Mouse (Mus musculus): ENCODE results near the gene Man2a1. TPM values are rescaled to one million over a fixed set of nuclear protein-coding genes. Genes with fewer than 3 reads are reported as not detected.

Man2a1 gene
- 4.5 and 9.1 TPM in 2 replicates for polyA plus RNA-seq (2016; fragmentation: Nextera tagmentation; extraction: Ambion mirVana)

DNA sequence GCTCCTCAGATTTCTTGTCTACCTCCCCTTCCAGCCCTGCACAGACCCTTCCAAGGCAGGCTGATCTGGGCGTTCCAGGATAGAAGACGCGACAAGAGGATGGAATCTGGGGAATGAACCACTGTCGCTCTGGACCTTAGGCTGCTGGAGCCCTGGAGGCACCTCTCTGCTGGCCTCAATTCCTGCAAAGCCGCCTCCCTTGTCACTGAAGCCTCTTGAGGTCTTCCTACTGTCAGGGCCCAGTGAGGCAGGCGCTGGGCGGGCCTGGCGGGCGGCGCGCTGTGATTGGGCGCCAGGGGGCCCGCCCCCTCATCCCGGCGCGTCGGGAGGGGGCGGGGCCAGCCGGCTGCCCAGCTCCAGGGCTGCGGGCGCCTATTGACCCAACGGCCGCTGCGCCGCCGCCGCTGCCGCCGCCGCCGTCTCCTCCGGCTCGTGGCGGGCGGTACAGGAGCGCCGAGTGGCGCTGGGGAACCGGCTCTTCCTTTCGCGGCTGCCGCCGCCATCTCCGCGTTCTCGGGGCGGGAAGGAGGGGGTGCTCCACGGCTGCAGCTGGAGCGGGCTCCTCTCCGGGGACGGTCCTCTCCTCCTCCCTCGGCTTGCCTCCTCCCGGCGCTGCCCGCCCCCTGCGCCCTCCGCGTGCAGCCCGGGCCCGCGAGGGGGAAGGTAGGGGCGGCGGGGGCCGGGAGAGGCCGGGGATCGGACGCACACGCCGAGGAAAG lies at the start of gene Man2a1:
Gene Man2a1 (plus strand): TSS at position 365 of the 719 bp plus-strand sequence.
- Histone ChIP-seq H3K36me3 (no peaks in the 10 kb centered on the region), H3K4me3 (peak within 1 kb of the TSS; percentile 77), H3K9me3 (no peaks in the 10 kb centered on the region), H3K27me3 (ENCODE audit: insufficient read depth, poor library complexity, severe bottlenecking) (peaks cover 7% of the 10 kb centered on the region; the same call in 1 of the 2 replicates), H3K27ac (peak within 1 kb of the TSS; percentile 94), H3K4me1 (peaks cover 27% of the 10 kb centered on the region)
- WGBS: under 1% methylated on average over 57 of the region's 69 CpGs
- peak; percentile 92 for DNase-seq (ENCODE audit: low spot score)

DNA sequence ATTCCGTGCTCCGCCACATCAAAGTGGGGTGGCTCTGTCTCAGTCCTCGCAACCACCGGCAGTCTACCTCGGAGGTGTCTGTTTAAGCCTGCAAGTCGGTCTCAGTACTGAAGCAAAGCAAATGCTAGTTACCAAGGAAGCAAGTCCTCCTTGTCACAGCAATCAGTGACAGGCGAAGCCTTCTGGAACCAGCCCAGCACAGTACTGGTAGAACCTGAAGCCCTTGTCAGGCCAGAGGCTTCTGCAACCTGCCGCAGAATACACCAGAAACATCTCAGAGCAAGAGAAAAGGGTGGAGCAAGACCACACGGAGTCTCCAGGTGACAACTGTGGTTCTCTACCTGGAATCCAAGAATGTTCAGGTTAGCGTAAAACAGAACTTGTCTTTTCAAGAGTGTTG lies 47.2 kb upstream of the Man2a1 start:
- no peaks in the 10 kb centered on the region for H3K36me3 ChIP-seq
- H3K9me3 ChIP-seq: no peaks in the 10 kb centered on the region

DNA sequence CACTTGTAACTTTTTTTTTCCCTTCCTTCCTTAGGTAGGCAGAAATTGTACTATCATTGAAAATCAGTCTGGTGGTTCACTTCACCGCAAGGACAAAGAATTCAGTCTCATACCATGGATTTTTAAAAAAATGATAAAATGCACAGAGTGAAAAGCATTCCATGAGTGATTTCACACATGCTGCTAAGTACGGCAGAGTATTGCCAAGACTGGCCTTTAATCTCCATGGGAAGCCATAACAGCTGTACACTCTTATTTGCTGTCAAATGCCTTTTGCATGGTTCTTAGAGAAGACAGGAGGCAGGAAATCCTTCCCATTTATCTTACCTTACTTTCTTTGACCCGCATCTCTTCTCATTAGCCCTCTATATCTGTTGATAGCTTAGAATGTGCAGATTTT lies 45.6 kb upstream of the Man2a1 start:
- Histone ChIP-seq H3K4me3 (no peak overlapping the region), H3K27me3 (ENCODE audit: insufficient read depth, poor library complexity, severe bottlenecking) (no peaks in the 10 kb centered on the region), H3K4me1 (peaks cover 15% of the 10 kb centered on the region), H3K9me3 (no peaks in the 10 kb centered on the region), H3K36me3 (no peaks in the 10 kb centered on the region), H3K27ac (no peak overlapping the region)
- 73% methylated on average over 3 of the region's 3 CpGs for WGBS
- no peak for DNase-seq (ENCODE audit: low spot score)

More for the DNA sequence above, 47.2 kb upstream of the Man2a1 start:
- DNase-seq (ENCODE audit: low spot score): no peak
- no peak overlapping the region for H3K27ac ChIP-seq
- no peaks in the 10 kb centered on the region for H3K27me3 ChIP-seq (ENCODE audit: insufficient read depth, poor library complexity, severe bottlenecking)
- H3K4me3 ChIP-seq: no peak overlapping the region
- peaks cover 9% of the 10 kb centered on the region for H3K4me1 ChIP-seq
- WGBS: 92% methylated on average over 10 of the region's 10 CpGs

DNA sequence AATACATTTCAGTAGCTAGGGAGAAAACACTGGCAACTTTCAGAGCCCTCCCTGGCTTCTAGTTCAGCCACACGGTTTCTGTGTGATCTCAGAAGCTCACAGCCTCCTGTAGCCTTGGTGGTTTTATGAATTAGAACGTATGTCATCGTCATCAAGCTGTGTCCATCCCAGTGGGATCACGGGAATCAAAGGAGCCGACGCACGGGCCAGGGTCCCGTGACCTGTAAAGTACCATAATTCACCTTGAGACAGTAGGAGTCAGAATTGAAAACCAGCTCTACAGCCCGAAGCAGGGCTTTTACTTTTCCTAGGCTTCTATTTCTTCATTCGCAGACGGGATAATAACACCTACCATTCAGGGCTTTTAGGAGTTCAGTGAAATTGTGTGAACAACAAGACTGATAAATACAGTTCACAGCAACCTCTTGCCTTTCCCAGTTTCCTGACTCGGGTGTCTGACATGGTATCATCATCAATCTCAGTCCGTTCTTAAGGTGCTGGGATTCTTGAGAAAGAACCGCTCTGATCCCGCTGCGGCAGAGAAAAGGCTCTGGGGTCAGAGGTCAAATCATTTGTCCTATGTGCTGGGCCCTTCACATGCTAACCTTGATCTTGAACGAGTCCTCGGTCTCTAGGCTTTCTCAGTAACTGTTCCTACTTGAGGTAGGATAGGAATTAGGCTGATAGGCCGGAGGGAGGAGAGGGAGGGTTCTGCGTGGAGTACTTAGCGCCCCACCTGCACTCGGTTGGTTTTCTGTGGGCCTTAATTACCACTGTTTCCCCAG lies 43.7 kb upstream of the Man2a1 start:
- WGBS: 89% methylated on average over 22 of the region's 22 CpGs

DNA sequence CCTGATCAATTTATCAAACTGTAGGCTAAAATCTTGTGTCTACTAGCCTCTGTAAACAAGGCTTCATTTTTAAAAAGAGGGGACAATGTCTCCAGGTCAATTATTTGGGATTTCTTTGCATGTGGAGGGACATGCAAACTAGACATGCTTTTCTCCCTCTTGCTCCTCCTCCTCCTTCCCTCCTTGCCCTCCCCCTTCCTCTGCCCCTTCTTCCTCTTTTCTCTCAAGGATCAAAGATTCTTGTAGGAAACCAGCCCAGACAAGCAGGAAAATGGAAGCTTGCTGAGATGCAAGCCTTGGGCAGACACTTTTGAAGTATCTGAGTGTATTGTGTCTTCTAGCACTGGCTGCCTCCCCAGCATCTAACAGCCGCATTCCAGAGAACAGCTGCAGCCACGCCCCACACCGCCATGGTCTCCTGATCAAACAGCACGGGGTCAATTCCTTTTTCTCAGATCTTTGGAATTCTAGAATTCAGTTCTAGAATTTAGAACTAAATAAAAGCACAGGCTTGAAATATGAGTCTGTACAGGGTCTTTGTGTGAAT lies 41.5 kb upstream of the Man2a1 start:
- H3K4me1 ChIP-seq: peaks cover 11% of the 10 kb centered on the region; the same call in 1 of the 2 replicates
- H3K27ac ChIP-seq: peak overlapping the region; percentile 50
- no peak for DNase-seq (ENCODE audit: low spot score)
- no peaks in the 10 kb centered on the region for H3K36me3 ChIP-seq
- no peaks in the 10 kb centered on the region for H3K27me3 ChIP-seq (ENCODE audit: insufficient read depth, poor library complexity, severe bottlenecking)
- 11% methylated on average over 4 of the region's 4 CpGs for WGBS
- H3K9me3 ChIP-seq: no peaks in the 10 kb centered on the region
- peak overlapping the region; percentile 31; the same call in 1 of the 2 replicates for H3K4me3 ChIP-seq

More for the DNA sequence above, 43.7 kb upstream of the Man2a1 start:
- H3K4me1 ChIP-seq: peaks cover 11% of the 10 kb centered on the region; the same call in 1 of the 2 replicates
- DNase-seq (ENCODE audit: low spot score): no peak
- H3K4me3 ChIP-seq: no peak overlapping the region
- no peaks in the 10 kb centered on the region for H3K9me3 ChIP-seq
- H3K36me3 ChIP-seq: no peaks in the 10 kb centered on the region
- no peaks in the 10 kb centered on the region for H3K27me3 ChIP-seq (ENCODE audit: insufficient read depth, poor library complexity, severe bottlenecking)
- no peak overlapping the region for H3K27ac ChIP-seq

DNA sequence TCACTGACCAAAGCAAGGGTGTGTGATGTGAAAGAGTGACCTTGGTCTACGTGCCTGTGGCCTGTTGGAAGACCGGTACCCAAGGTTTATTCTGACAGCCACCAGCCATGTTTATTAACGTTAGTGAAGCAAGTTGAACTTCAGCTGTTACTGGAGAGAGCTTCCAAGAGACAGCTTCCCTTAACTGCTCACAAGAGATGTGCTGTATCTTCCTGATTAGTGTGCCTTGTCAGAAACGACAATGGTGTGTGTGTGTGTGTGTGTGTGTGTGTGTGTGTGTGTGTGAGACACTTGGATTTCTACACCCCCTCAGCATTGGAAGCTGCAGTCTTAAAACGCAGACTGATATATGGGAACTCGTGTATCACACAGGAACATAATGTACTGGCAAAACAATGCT lies 34.1 kb upstream of the Man2a1 start:
- Histone ChIP-seq H3K9me3 (0 out of 2 replicates have a peak, but pooled peaks cover 3% of the 10 kb centered on the region), H3K36me3 (no peaks in the 10 kb centered on the region), H3K4me3 (no peak overlapping the region), H3K27me3 (ENCODE audit: insufficient read depth, poor library complexity, severe bottlenecking) (no peaks in the 10 kb centered on the region), H3K4me1 (no peaks in the 10 kb centered on the region), H3K27ac (no peak overlapping the region)
- 71% methylated on average over 6 of the region's 6 CpGs for WGBS
- DNase-seq (ENCODE audit: low spot score): no peak

GRCm38 (mm10) chr17:64567546-64567945 lies 33.0 kb upstream of the Man2a1 start:
- Histone ChIP-seq H3K4me3 (no peak overlapping the region), H3K27me3 (ENCODE audit: insufficient read depth, poor library complexity, severe bottlenecking) (no peaks in the 10 kb centered on the region), H3K4me1 (no peaks in the 10 kb centered on the region), H3K27ac (no peak overlapping the region), H3K9me3 (0 out of 2 replicates have a peak, but pooled peaks cover 3% of the 10 kb centered on the region), H3K36me3 (no peaks in the 10 kb centered on the region)
- 67% methylated on average over 3 of the region's 3 CpGs for whole genome bisulfite sequencing
- DNase-seq (ENCODE audit: low spot score): no peak

- 0 out of 2 replicates have a peak, but pooled peaks cover 3% of the 10 kb centered on the region for H3K9me3 ChIP-seq
- no peaks in the 10 kb centered on the region for H3K36me3 ChIP-seq
- H3K27me3 ChIP-seq (ENCODE audit: insufficient read depth, poor library complexity, severe bottlenecking): no peaks in the 10 kb centered on the region
- H3K27ac ChIP-seq: no peak overlapping the region
- no peak overlapping the region for H3K4me3 ChIP-seq
- peaks cover 9% of the 10 kb centered on the region; the same call in 1 of the 2 replicates for H3K4me1 ChIP-seq
- WGBS: 92% methylated on average over 9 of the region's 9 CpGs
- DNase-seq (ENCODE audit: low spot score): no peak
Observed at GRCm38 (mm10) chr17:64573981-64574380, 26.6 kb upstream of the Man2a1 start.

DNA sequence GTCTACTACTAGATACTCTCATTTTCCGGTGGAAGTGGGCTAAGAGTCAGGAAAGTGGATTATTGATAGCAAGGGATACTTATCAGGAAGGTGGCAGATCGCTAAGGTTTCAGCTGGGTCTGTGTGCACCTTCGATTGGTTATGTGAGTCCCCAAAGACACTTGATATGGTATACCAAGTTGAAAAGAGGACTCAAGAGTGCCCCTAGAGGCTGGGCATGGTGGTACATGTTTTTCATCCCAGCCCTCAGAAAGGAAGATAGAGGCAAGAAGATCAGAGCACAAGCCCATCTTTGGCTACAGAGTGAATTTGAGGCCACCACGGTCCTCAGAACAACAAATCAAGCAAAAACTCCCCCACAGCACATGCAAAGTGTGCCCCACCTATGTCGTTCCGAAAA lies 25.3 kb upstream of the Man2a1 start:
- H3K36me3 ChIP-seq: no peaks in the 10 kb centered on the region
- H3K4me3 ChIP-seq: no peak overlapping the region
- no peaks in the 10 kb centered on the region for H3K27me3 ChIP-seq (ENCODE audit: insufficient read depth, poor library complexity, severe bottlenecking)
- H3K9me3 ChIP-seq: no peaks in the 10 kb centered on the region
- H3K4me1 ChIP-seq: peaks cover 9% of the 10 kb centered on the region; the same call in 1 of the 2 replicates
- DNase-seq (ENCODE audit: low spot score): no peak
- H3K27ac ChIP-seq: no peak overlapping the region
- 77% methylated on average over 6 of the region's 6 CpGs for WGBS

- Histone ChIP-seq H3K4me3 (no peak overlapping the region), H3K27me3 (ENCODE audit: insufficient read depth, poor library complexity, severe bottlenecking) (no peaks in the 10 kb centered on the region), H3K4me1 (peaks cover 9% of the 10 kb centered on the region; the same call in 1 of the 2 replicates), H3K36me3 (no peaks in the 10 kb centered on the region), H3K9me3 (no peaks in the 10 kb centered on the region), H3K27ac (no peak overlapping the region)
- WGBS: 37% methylated on average over 5 of the region's 5 CpGs
- DNase-seq (ENCODE audit: low spot score): no peak
Observed at GRCm38 (mm10) chr17:64577485-64577884, 23.1 kb upstream of the Man2a1 start.

DNA sequence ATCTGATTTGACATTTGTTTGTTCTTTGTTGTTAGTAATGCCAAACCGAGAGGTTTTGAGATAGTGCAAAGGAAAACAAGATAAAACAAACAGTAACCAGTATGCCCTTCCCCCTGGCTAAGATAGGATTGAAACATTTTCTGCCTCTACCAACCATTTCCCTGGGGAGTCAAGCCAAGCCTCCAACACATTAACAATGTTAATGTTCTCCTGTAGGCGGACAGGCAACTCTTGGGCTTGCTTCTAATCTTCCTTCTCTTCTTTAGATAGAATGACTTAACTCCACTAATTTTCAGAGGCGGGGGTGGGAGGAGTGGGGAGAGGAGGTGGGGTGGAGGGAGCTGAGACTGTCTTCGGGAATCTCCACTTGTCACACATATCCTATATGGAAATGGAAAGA lies 22.2 kb upstream of the Man2a1 start:
- no peaks in the 10 kb centered on the region for H3K27me3 ChIP-seq (ENCODE audit: insufficient read depth, poor library complexity, severe bottlenecking)
- H3K4me1 ChIP-seq: peaks cover 9% of the 10 kb centered on the region; the same call in 1 of the 2 replicates
- H3K9me3 ChIP-seq: no peaks in the 10 kb centered on the region
- H3K27ac ChIP-seq: no peak overlapping the region
- H3K4me3 ChIP-seq: no peak overlapping the region
- H3K36me3 ChIP-seq: no peaks in the 10 kb centered on the region
- WGBS: 15% methylated on average over 4 of the region's 4 CpGs
- DNase-seq (ENCODE audit: low spot score): no peak

- no peaks in the 10 kb centered on the region for H3K9me3 ChIP-seq
- H3K4me3 ChIP-seq: no peak overlapping the region
- WGBS: 65% methylated on average over 8 of the region's 8 CpGs
- no peak overlapping the region for H3K27ac ChIP-seq
- H3K36me3 ChIP-seq: no peaks in the 10 kb centered on the region
- H3K27me3 ChIP-seq (ENCODE audit: insufficient read depth, poor library complexity, severe bottlenecking): no peaks in the 10 kb centered on the region
- H3K4me1 ChIP-seq: peaks cover 9% of the 10 kb centered on the region; the same call in 1 of the 2 replicates
- DNase-seq (ENCODE audit: low spot score): no peak
Observed at GRCm38 (mm10) chr17:64579696-64580095, 20.8 kb upstream of the Man2a1 start.

DNA sequence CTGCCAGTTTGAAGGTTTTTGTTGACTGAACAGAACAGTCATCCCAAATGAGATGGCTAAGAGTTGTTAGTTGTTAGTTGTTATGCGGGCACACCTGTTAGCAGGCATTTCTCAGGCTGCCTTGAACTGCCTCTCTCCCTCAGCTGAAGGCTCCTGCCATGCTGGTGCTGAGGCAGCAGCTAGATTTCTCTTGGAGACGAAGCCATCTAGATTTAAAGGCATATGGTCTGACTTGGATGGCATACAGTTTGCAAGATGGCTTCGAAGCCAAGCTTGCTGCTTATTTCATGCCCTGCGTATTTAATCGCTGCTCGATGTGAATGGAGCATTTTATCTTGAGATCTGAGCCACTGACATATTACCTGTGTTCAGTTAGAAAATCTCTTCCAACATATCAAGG lies 19.4 kb upstream of the Man2a1 start:
- no peaks in the 10 kb centered on the region for H3K27me3 ChIP-seq (ENCODE audit: insufficient read depth, poor library complexity, severe bottlenecking)

More for the DNA sequence above, 19.4 kb upstream of the Man2a1 start:
- Histone ChIP-seq H3K4me1 (peaks cover 12% of the 10 kb centered on the region; the same call in 1 of the 2 replicates), H3K4me3 (no peak overlapping the region), H3K27ac (no peak overlapping the region), H3K36me3 (no peaks in the 10 kb centered on the region), H3K9me3 (no peaks in the 10 kb centered on the region)
- DNase-seq (ENCODE audit: low spot score): no peak
- 88% methylated on average over 6 of the region's 6 CpGs for WGBS
